Mouse (Mus musculus): ENCODE measurements around the gene Synj2. TPM values are rescaled to one million over a fixed set of nuclear protein-coding genes. Genes with fewer than 3 reads are reported as not detected.

The Synj2 gene
- polyA plus RNA-seq, 1 experiment from 2014 or later = 0.36 TPM

DNA sequence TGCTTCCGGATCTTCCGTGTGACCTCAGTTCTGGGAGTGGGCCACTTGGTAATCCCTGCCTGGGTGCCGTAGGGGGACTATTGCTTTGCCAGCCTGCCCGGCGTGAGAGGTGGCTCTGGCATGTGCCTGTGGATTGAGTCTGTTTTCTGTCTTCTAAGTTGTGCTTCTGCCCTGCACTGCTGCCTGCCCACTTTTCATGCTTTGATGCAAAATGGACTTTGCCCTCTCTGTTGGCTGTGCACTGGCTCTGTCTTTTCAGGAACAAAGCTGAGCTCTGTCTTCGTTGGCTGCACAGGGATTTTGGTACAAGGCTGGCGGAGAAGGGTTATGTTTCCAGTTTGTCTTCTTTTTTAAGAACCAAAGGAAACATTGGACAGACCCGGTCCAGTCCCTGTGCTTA lies 95.4 kb downstream of the Synj2 start:
- H3K36me3 ChIP-seq = peaks cover 3% of the 10 kb centered on the region; the same call in 1 of the 2 replicates
- no peaks in the 10 kb centered on the region for H3K27me3 ChIP-seq
- H3K4me3 ChIP-seq (replicated peaks) = no peak overlapping the region
- H3K27ac ChIP-seq = no peak overlapping the region
- H3K4me1 ChIP-seq (replicated peaks) = no peaks in the 10 kb centered on the region
- no peak for ATAC-seq
- no peak overlapping the region for H3K4me2 ChIP-seq (replicated peaks)
- no peak overlapping the region for H3K9ac ChIP-seq (replicated peaks)
- 90% methylated on average over 8 of the region's 8 CpGs for WGBS
- H3K9me3 ChIP-seq = no peaks in the 10 kb centered on the region

DNA sequence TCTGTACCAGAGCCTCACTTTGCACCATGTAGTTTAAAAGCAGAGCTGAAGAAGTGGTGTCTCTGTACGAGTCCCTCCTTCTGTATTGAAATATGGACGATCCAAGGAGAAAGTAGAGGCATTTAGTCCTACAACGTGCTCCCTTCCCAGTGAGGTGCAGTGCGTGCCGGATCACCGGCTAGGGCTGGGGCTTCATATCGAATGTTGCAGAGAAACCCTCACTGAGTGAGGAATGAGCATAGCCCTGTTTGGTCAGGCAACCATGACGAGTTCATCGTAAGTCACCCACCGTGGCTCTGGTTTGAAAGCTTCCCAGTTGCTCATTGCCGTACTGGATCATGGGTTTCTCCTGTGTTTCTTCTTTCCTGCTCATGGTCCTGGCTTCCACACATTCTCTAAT lies 95.8 kb downstream of the Synj2 start:
- no peak overlapping the region for H3K4me2 ChIP-seq (replicated peaks)
- WGBS = 90% methylated on average over 11 of the region's 11 CpGs
- H3K9ac ChIP-seq (replicated peaks) = no peak overlapping the region
- H3K4me3 ChIP-seq (replicated peaks) = no peak overlapping the region
- no peaks in the 10 kb centered on the region for H3K4me1 ChIP-seq (replicated peaks)
- no peaks in the 10 kb centered on the region for H3K27me3 ChIP-seq
- H3K36me3 ChIP-seq = peaks cover 7% of the 10 kb centered on the region
- H3K9me3 ChIP-seq = no peaks in the 10 kb centered on the region
- ATAC-seq = no peak
- H3K27ac ChIP-seq = no peak overlapping the region

DNA sequence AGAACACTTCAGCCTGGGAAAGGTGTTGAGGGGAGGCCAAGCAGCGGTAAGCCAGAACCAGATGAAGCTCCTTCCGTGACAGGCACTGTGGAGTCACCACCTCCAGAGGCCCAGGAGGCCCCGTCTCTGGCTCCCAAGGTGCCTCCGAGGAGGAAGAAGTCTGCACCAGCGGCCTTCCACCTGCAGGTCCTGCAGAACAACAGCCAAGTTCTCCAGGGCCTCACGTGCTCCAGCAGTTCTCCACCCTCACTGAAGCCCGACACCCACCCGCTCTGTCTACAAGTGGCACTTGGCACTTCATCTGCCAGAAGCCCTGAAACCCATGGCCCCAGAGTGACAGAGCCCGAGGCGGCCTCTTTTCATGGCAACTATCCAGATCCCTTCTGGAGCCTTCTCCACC lies 96.4 kb downstream of the Synj2 start:
- Histone ChIP-seq H3K9ac (replicated peaks) (no peak overlapping the region), H3K4me1 (replicated peaks) (no peaks in the 10 kb centered on the region), H3K27ac (no peak overlapping the region), H3K36me3 (peaks cover 13% of the 10 kb centered on the region), H3K4me2 (replicated peaks) (no peak overlapping the region), H3K9me3 (no peaks in the 10 kb centered on the region), H3K4me3 (replicated peaks) (no peak overlapping the region), H3K27me3 (no peaks in the 10 kb centered on the region)
- no peak for ATAC-seq
- 89% methylated on average over 10 of the region's 10 CpGs for WGBS

DNA sequence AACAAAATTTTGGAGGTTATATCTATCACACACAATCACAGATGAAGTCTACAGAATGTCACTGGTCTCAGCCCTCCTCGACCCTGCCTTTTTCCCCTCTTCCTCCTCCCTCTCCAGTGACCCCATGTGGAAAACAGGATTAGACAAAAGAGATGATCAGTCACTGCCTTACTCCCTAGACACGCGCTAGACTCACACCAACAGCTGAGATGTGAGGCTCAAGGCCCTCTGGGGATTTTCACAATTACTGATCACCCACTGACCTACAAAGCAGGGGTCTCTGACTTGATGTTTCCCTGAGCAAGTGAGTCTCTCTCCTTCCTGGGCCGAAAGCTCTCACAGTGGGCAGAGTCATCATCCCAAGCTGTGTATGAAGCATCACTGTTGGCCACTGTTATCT lies 111.7 kb downstream of the Synj2 start:
- WGBS = 57% methylated on average over 4 of the region's 4 CpGs
- no peak for ATAC-seq
- no peaks in the 10 kb centered on the region for H3K27me3 ChIP-seq
- no peak overlapping the region for H3K4me2 ChIP-seq (replicated peaks)
- H3K4me3 ChIP-seq (replicated peaks) = no peak overlapping the region
- no peak overlapping the region for H3K27ac ChIP-seq
- H3K9me3 ChIP-seq = no peaks in the 10 kb centered on the region
- H3K9ac ChIP-seq (replicated peaks) = no peak overlapping the region
- peaks cover 46% of the 10 kb centered on the region for H3K36me3 ChIP-seq
- H3K4me1 ChIP-seq (replicated peaks) = no peaks in the 10 kb centered on the region; the same call in 1 of the 2 replicates

DNA sequence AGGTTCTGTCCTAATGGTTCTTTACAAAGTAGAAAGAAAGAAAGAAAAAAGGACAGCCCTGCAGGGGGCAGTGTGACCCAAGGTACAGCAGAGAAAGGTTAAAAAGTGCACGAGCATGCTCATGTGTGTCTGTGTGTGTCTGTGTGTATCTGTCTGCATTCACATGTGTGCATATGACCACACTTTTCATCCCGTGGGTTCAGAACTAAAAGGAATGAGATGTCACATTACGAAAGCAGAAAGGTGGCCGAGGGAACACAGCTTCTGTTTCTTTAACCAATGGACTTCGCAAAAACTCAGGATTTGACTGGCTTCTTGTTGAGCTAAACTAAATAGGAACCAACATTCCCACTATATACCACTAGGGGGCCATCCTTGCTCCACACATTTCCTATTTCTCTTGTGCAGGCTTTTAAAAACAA lies 113.9 kb downstream of the Synj2 start:
- no peaks in the 10 kb centered on the region; the same call in 1 of the 2 replicates for H3K4me1 ChIP-seq (replicated peaks)
- no peak overlapping the region for H3K27ac ChIP-seq
- H3K4me3 ChIP-seq (replicated peaks) = no peak overlapping the region
- ATAC-seq = no peak
- no peaks in the 10 kb centered on the region for H3K27me3 ChIP-seq
- H3K4me2 ChIP-seq (replicated peaks) = no peak overlapping the region
- H3K9ac ChIP-seq (replicated peaks) = no peak overlapping the region
- 24% methylated on average over 5 of the region's 5 CpGs for WGBS
- peaks cover 35% of the 10 kb centered on the region for H3K36me3 ChIP-seq
- no peaks in the 10 kb centered on the region for H3K9me3 ChIP-seq

DNA sequence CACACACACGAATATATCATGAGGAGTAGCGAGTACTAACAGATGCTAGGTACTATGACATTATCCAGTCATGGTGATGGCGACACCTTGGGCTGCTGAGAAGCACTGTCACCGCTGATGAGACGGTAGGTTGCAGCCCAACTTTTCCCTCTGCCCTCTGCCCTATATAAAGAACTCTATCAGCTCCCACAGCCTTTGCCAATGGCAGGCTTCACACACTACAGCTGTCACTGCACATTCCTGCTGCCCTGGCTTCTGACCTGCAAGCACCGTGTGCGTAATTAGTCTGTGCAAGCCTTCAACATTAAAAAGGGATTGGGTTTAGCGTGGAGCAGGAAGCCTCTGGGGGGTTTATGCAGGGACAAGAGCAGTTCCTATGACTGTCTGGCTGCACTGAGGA lies 121.7 kb downstream of the Synj2 start:
- no peaks in the 10 kb centered on the region for H3K27me3 ChIP-seq
- peaks cover 67% of the 10 kb centered on the region for H3K36me3 ChIP-seq
- H3K9me3 ChIP-seq = no peaks in the 10 kb centered on the region
- no peak overlapping the region for H3K9ac ChIP-seq (replicated peaks)
- H3K4me2 ChIP-seq (replicated peaks) = no peak overlapping the region
- no peaks in the 10 kb centered on the region for H3K4me1 ChIP-seq (replicated peaks)
- H3K4me3 ChIP-seq (replicated peaks) = no peak overlapping the region
- WGBS = 85% methylated on average over 8 of the region's 8 CpGs
- no peak overlapping the region for H3K27ac ChIP-seq
- ATAC-seq = no peak

DNA sequence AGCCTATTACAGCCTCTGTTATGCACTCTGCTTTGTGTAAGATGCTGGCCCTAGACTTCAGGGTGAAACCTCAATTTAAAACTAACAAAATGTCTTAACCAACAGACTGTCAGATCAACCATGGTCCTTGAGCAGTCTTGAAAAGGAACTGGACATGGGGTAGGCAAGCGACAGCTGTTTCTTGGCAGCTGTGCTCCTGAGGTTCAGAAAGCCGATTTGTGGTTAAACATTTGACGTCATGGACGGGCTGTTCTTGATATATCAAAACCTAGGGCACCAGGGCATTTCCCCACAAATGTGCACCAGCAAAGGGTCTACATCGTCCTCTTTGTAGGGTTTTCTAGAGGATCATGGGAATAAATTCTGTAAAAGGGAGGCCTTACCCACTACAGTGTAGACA lies 122.5 kb downstream of the Synj2 start:
- no peak for ATAC-seq
- WGBS = 96% methylated on average over 5 of the region's 5 CpGs
- H3K9ac ChIP-seq (replicated peaks) = no peak overlapping the region
- H3K4me3 ChIP-seq (replicated peaks) = no peak overlapping the region
- H3K4me2 ChIP-seq (replicated peaks) = no peak overlapping the region
- H3K27ac ChIP-seq = no peak overlapping the region
- H3K4me1 ChIP-seq (replicated peaks) = no peaks in the 10 kb centered on the region
- peaks cover 67% of the 10 kb centered on the region for H3K36me3 ChIP-seq
- no peaks in the 10 kb centered on the region for H3K9me3 ChIP-seq
- no peaks in the 10 kb centered on the region for H3K27me3 ChIP-seq

DNA sequence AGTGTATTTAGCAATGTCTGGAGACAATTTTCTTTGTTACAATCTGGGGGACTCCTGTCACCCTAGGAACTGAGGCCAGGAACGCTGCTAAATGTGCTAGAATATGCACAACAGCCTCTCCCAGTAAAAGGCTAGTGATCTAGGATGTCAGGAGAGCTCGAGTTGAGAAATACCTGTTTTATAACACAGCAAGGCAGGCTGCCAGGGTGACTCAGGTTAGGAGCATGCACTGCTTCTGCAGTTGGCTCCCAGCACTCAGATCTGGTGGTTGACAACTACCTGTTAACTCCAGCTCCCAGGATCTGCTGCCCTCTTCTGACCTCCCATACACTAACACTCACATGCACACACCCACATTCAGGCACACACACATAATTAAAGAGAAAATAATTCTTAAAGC lies 124.9 kb downstream of the Synj2 start:
- Histone ChIP-seq H3K36me3 (peaks cover 83% of the 10 kb centered on the region), H3K4me1 (replicated peaks) (no peaks in the 10 kb centered on the region), H3K27ac (no peak overlapping the region), H3K9ac (replicated peaks) (no peak overlapping the region), H3K9me3 (no peaks in the 10 kb centered on the region), H3K27me3 (no peaks in the 10 kb centered on the region), H3K4me2 (replicated peaks) (no peak overlapping the region), H3K4me3 (replicated peaks) (no peak overlapping the region)
- no peak for ATAC-seq
- 95% methylated on average over 2 of the region's 2 CpGs for WGBS

DNA sequence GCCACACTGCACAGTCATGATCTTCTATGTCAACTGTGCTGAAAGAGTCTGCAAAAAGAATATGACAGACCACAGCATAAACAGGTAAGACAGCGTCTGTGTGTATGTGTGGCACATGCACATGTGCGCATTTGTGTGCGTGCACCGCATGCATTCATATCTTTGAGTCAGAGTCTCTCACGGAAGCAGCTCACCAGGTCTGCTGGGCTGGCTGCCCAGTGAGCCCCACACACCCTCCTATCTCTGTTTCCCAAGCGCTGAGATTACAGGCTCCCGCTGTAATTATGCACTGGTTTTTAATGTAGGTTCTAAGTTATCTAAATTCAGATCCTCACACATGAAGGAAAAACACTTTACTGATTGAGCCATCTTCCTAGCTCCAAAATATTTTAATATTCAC lies 126.5 kb downstream of the Synj2 start:
- Histone ChIP-seq H3K4me1 (replicated peaks) (no peaks in the 10 kb centered on the region), H3K27ac (no peak overlapping the region), H3K4me2 (replicated peaks) (no peak overlapping the region), H3K27me3 (no peaks in the 10 kb centered on the region), H3K4me3 (replicated peaks) (no peak overlapping the region), H3K36me3 (peaks cover 90% of the 10 kb centered on the region), H3K9me3 (no peaks in the 10 kb centered on the region), H3K9ac (replicated peaks) (no peak overlapping the region)
- 96% methylated on average over 7 of the region's 7 CpGs for WGBS
- ATAC-seq = no peak

DNA sequence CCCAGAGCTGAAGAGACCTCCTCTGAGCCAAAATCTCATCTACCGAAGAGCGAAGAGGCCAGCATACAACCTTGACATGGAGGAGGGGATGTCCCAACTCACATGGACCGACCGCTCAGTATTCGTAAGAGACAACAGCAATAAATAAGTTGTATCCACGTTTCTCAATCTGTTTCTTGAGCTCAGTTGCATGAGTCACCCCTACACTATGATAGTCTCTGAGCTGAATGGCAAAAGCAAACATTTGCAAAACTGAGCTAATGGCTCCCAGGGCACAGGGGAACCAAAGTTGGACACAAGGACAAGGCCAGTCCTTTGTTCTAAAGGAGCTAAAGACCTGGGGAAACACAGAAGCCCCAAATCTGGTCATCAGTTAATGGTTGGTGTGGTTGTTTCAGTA lies 128.8 kb downstream of the Synj2 start:
- H3K9ac ChIP-seq (replicated peaks) = no peak overlapping the region
- H3K27ac ChIP-seq = no peak overlapping the region
- no peaks in the 10 kb centered on the region for H3K4me1 ChIP-seq (replicated peaks)
- no peak for ATAC-seq
- H3K4me2 ChIP-seq (replicated peaks) = no peak overlapping the region
- H3K36me3 ChIP-seq = peaks cover 83% of the 10 kb centered on the region
- 88% methylated on average over 6 of the region's 6 CpGs for WGBS
- no peaks in the 10 kb centered on the region for H3K27me3 ChIP-seq
- H3K4me3 ChIP-seq (replicated peaks) = no peak overlapping the region
- H3K9me3 ChIP-seq = no peaks in the 10 kb centered on the region

DNA sequence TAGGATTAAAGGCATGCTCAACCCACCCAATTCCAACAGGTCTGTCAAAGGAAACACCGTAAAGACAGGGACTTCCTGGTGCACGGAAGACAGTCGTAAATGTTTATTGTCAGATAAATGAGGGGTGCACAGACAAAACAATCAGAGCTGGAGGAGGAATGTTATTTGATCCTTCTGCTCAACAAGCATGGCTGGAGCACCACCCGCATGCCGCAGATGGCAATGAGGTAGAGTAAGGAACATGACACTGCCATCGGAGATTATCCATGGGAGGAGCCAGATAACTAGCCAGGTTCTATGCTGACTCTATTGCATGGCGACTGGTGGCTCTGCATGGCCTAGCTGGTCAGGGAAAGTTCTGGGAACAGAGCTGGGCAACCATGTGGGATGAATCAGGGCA lies 132.3 kb downstream of the Synj2 start:
- Histone ChIP-seq H3K27ac (no peak overlapping the region), H3K27me3 (no peaks in the 10 kb centered on the region), H3K4me2 (replicated peaks) (no peak overlapping the region), H3K4me1 (replicated peaks) (peaks cover 5% of the 10 kb centered on the region), H3K4me3 (replicated peaks) (no peak overlapping the region), H3K9ac (replicated peaks) (no peak overlapping the region), H3K9me3 (no peaks in the 10 kb centered on the region), H3K36me3 (peaks cover 55% of the 10 kb centered on the region)
- ATAC-seq = no peak
- 93% methylated on average over 7 of the region's 7 CpGs for WGBS

DNA sequence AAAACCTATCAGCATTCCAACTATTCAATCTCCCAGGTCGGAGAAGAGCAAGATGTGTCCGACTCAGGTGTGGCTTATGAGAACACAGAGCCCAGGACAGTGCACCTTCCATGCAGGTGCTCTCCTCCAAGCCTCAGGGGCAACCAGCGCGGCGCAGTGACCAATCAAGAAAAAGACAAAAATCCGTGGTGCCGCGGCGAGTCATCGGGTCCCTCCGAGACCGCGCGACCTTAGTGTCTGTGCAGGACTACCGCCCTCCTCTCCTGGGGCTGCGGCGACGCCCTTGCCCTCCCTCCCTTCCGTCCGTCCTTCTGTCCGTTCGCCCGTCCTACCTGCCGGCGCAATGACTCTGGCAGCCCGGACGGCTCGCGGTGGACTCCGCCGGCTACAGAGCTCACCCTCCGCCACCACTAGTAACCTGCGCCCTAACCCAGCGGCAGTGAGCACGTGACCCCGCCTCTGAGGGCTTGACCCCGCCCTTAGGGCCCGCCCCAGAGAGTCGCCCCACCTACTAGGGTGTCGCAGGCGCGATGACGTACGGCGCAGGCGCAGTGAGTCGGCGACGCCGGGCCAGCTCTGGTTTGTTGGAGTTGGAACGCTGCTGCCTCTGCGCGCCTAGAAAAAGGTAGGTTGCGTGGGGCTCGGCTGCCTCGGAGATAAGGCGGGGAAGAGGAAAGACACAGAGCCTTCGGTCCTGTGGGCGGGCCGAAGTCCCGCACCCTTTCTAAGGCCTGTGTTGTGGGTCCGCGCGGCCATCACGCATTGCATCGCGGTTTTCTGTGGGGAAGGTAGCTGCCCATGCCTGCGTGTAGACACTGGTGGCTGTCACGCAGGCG lies 138.4 kb downstream of the Synj2 start, which contains the start of the genes Serac1 and Gtf2h5:
Gene Serac1 (minus strand): TSS at position 455 of the 836 bp plus-strand sequence.
Gene Gtf2h5 (plus strand): TSS at position 500 of the 836 bp plus-strand sequence.
- Histone ChIP-seq H3K27me3 (no peaks in the 10 kb centered on the region), H3K9ac (replicated peaks) (peak within 1 kb of the TSS; percentile 82), H3K36me3 (peaks cover 14% of the 10 kb centered on the region), H3K9me3 (no peaks in the 10 kb centered on the region), H3K4me2 (replicated peaks) (peak within 1 kb of the TSS; percentile 68), H3K4me3 (replicated peaks) (peak within 1 kb of the TSS; percentile 80), H3K4me1 (replicated peaks) (peaks cover 34% of the 10 kb centered on the region), H3K27ac (peak within 1 kb of the TSS; percentile 91)
- peak; percentile 98 for ATAC-seq
- under 1% methylated on average over 60 of the region's 70 CpGs for WGBS

Data from midbrain, embryonic 13.5 days (tissue).